Mouse (Mus musculus): Measurements from ENCODE around the gene Cnnm4. TPM values are rescaled to one million over a fixed set of nuclear protein-coding genes. Genes with fewer than 3 reads are reported as not detected.
A peak's percentile ranks its signal among the peaks of the same experiment; 100 is the strongest.

Gene Cnnm4
- polyA plus RNA-seq, 1 experiment from 2014 or later, result 3.8 TPM

DNA sequence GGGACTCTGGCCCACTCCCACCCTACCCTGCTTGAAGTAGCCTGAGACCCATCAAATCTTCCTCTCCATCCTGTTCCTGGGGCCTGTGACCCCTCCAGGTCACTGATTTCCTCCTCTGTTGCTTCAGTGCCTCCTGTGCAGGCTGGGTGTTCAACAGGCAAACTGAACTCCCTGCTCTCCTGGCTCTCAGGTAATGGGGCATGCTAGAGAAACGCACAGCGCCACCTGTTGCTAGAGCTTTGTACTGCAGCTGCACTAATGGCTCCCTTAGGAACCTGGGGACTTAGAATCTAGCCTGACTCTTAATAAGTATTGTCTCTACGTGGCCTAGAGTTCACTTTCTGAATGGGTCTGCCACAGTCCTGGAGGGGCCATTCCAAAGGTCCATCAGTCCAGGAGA is 29.8 kb downstream of the Cnnm4 start:
- Histone ChIP-seq H3K9me3 (replicated peaks) (no peaks in the 10 kb centered on the region), H3K4me1 (no peaks in the 10 kb centered on the region), H3K36me3 (peaks cover 8% of the 10 kb centered on the region; the same call in 1 of the 2 replicates), H3K4me3 (no peak overlapping the region), H3K27ac (no peak overlapping the region), H3K9ac (no peak overlapping the region), H3K27me3 (replicated peaks) (no peaks in the 10 kb centered on the region), H3K4me2 (no peak overlapping the region)
- no peak for ATAC-seq
- WGBS (ENCODE audit: insufficient replicate concordance), result 3% methylated on average over 3 of the region's 3 CpGs

DNA sequence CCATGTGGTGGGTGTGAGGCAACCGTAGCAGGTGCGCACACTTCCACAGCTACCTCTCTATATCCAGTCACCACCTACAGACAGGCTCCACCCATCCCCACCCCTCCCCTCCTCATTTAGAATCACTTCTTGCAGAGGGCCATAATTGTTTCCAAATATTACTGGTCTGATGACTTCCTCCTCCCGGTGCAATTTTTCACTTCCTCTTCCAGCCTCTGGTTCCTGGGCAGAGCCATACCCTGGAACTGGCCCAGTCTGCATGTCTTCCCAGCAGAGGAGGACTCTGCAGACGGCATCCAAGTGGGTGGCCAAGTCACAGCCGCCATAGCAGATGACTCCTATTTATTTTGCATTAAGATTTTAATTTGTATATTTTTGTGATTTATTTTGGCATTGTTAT is 36.8 kb downstream of the Cnnm4 start:
- Histone ChIP-seq H3K9ac (no peak overlapping the region), H3K36me3 (no peaks in the 10 kb centered on the region), H3K4me3 (no peak overlapping the region), H3K27ac (no peak overlapping the region), H3K4me2 (no peak overlapping the region), H3K9me3 (replicated peaks) (no peaks in the 10 kb centered on the region), H3K4me1 (peaks cover 9% of the 10 kb centered on the region), H3K27me3 (replicated peaks) (no peaks in the 10 kb centered on the region)
- 62% methylated on average over 5 of the region's 5 CpGs for WGBS (ENCODE audit: insufficient replicate concordance)
- ATAC-seq, result no peak

DNA sequence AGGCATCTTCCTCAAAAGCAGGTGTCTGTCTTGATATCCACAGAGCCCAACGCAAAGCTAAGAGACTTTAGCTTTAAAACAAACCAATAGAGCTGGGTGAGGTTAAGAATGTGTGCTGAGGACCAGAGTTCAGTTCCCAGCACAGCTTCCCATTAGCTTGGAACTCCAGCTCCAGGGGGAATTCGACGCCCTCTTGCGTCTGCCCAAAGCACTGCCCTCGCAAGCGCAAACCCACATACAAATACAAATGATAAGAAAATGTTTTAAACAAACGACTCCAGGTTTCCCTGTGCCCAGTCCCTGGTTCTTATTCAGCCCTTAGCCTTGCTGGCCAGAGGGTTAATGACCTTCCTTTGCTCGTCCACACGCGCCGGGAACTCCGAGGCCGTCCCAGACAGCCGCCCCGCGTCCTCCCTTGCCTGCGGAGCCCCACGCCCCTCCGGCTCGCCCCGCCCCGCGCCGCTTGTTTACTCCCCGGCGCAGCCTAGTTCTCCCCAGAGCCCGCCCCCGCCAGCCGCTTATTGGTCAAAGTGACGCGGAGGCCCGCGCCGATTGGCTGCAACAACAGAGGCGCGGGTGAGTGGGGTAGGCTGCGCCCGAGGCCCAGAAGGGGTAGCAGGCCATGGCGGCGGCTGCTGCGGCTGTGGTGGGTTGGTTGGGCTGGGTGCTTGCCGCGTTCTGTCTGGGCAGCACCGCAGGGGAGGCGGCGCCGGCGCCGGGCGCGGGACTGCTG is 40.0 kb downstream of the Cnnm4 start, which contains the start of gene Cnnm3:
Cnnm3 (plus strand) TSS at position 579 of the 733 bp plus-strand sequence.
- Histone ChIP-seq H3K36me3 (peaks cover 17% of the 10 kb centered on the region), H3K9me3 (replicated peaks) (no peaks in the 10 kb centered on the region), H3K9ac (peak within 1 kb of the TSS; percentile 87), H3K27me3 (replicated peaks) (no peaks in the 10 kb centered on the region), H3K4me3 (peak within 1 kb of the TSS; percentile 98), H3K4me2 (peak within 1 kb of the TSS; percentile 98), H3K4me1 (peaks cover 35% of the 10 kb centered on the region), H3K27ac (peak within 1 kb of the TSS; percentile 95)
- 1% methylated on average over 50 of the region's 51 CpGs for WGBS (ENCODE audit: insufficient replicate concordance)
- peak; percentile 99 for ATAC-seq

DNA sequence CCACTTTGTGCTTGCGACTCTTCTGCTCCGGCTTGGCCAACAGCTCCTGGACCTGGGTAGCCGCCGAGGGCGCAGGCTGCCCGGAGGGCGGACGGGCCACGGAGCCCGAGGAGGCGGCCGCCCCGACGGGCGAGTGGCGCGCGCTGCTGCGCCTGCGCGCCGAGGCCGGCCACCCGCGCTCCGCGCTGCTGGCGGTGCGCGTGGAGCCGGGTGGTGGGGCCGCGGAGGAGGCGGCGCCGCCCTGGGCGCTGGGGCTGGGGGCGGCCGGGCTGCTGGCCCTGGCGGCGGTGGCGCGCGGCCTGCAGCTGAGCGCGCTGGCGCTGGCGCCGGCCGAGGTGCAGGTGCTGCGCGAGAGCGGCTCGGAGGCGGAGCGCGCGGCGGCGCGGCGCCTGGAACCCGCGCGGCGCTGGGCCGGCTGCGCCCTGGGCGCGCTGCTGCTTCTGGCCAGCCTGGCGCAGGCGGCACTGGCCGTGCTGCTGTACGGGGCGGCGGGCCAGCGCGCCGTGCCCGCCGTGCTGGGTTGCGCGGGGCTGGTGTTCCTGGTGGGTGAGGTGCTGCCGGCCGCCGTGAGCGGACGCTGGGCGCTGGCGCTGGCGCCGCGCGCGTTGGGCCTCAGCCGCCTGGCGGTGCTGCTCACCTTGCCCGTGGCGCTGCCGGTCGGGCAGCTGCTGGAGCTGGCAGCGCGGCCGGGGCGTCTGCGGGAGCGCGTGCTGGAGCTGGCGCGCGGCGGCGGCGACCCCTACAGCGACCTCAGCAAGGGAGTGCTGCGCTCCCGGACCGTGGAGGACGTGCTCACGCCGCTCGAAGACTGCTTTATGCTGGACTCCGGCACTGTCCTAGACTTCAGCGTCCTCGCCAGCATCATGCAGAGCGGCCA is 40.9 kb downstream of the Cnnm4 start:
- Histone ChIP-seq H3K27me3 (replicated peaks) (no peaks in the 10 kb centered on the region), H3K4me1 (peaks cover 35% of the 10 kb centered on the region), H3K9ac (peak overlapping the region; percentile 87), H3K9me3 (replicated peaks) (no peaks in the 10 kb centered on the region), H3K27ac (peak overlapping the region; percentile 95), H3K36me3 (peaks cover 25% of the 10 kb centered on the region), H3K4me2 (peak overlapping the region; percentile 98), H3K4me3 (peak overlapping the region; percentile 98)
- peak; percentile 54 for ATAC-seq
- WGBS (ENCODE audit: insufficient replicate concordance), result under 1% methylated on average over 79 of the region's 126 CpGs

DNA sequence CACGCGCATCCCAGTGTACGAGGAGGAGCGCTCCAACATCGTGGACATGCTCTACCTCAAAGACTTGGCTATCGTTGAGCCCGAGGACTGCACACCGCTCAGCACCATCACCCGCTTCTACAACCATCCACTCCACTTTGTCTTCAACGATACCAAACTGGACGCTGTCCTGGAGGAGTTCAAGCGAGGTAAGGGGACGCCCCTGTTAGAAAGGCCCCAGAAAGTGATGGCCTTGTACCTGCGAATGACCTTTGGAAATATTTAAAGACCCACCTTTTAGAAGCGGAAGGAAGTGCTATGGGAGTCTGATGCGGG is 41.5 kb downstream of the Cnnm4 start:
- Histone ChIP-seq H3K4me3 (peak overlapping the region; percentile 98), H3K4me2 (peak overlapping the region; percentile 98), H3K27me3 (replicated peaks) (no peaks in the 10 kb centered on the region), H3K4me1 (peaks cover 35% of the 10 kb centered on the region), H3K36me3 (peaks cover 28% of the 10 kb centered on the region), H3K9me3 (replicated peaks) (no peaks in the 10 kb centered on the region), H3K27ac (peak overlapping the region; percentile 95; the same call in 1 of the 2 replicates), H3K9ac (peak overlapping the region; percentile 87)
- ATAC-seq, result no peak
- 4% methylated on average over 16 of the region's 16 CpGs for WGBS (ENCODE audit: insufficient replicate concordance)

DNA sequence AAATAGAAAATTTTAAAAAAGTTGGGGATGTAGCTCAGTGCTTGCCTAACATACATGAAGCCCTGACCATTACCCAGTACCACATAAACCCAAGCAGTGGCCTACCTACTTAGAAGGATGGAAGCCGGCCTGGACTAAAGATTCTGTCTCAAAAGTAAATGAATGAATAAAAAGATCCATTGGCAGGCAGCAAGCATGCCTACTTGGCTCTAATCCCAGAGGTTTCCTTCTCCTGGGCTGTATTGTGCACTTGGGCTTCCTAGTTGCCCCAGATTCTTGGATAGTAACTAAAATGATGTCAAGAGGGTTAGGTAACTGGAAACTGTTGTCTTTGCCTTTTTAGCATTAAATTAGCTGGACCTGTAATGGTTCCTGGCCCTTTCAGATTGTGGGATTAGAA is 41.9 kb downstream of the Cnnm4 start:
- H3K27me3 ChIP-seq (replicated peaks), result no peaks in the 10 kb centered on the region
- peak overlapping the region; percentile 98 for H3K4me3 ChIP-seq
- H3K9me3 ChIP-seq (replicated peaks), result no peaks in the 10 kb centered on the region
- peaks cover 35% of the 10 kb centered on the region for H3K4me1 ChIP-seq
- H3K36me3 ChIP-seq, result peaks cover 32% of the 10 kb centered on the region
- H3K4me2 ChIP-seq, result peak overlapping the region; percentile 98
- WGBS (ENCODE audit: insufficient replicate concordance), result 21% methylated on average over 1 of the region's 1 CpGs
- no peak overlapping the region for H3K27ac ChIP-seq
- H3K9ac ChIP-seq, result peak overlapping the region; percentile 87
- ATAC-seq, result no peak

DNA sequence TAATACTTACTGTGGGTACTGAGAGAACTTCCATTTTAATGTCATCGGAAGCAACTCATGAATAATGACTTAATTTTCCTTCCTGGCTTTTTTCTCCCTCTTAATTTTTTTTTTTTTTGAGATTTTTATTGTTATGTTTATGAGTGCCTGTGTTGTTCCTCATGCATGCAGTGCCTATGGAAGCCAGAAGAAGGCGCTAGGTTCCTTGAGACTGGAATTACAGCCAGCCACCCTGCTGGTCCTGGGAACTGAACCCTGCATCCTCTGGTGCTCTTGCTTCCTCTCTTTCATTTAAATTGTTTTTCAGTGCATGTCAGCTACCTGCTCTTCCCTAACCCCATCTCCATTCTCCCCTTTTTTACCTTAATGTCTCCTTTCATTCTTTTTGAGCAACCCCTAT is 42.3 kb downstream of the Cnnm4 start:
- Histone ChIP-seq H3K4me2 (peak overlapping the region; percentile 98), H3K9me3 (replicated peaks) (no peaks in the 10 kb centered on the region), H3K4me3 (peak overlapping the region; percentile 98), H3K27ac (no peak overlapping the region), H3K36me3 (peaks cover 36% of the 10 kb centered on the region), H3K4me1 (peaks cover 35% of the 10 kb centered on the region), H3K9ac (0 out of 2 replicates have a peak overlapping the region, but pooled peaks have one; percentile 87), H3K27me3 (replicated peaks) (no peaks in the 10 kb centered on the region)
- 54% methylated on average over 2 of the region's 2 CpGs for WGBS (ENCODE audit: insufficient replicate concordance)
- no peak for ATAC-seq

DNA sequence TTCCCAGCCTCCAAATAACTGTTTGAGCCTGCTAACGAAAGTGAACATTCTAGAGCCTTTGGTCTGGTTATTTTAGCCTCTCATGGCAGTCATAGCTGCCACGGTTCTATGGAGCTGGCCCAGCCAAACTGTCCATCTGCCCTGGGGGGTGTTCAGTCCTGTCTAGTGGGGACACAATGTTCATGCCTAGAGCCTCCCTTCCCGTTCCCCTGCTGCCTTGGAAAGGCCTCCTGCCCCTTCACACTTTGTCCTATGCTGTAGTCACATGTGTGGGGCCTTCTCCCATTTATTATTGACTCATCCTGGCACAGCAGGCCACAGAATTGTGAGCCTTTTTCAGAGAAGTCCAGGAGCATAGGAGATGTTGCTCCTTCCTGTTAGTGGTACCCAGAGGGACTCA is 46.8 kb downstream of the Cnnm4 start:
- Histone ChIP-seq H3K9me3 (replicated peaks) (no peaks in the 10 kb centered on the region), H3K9ac (no peak overlapping the region), H3K4me1 (peaks cover 25% of the 10 kb centered on the region), H3K27me3 (replicated peaks) (no peaks in the 10 kb centered on the region), H3K4me2 (no peak overlapping the region), H3K4me3 (no peak overlapping the region), H3K27ac (no peak overlapping the region), H3K36me3 (peaks cover 82% of the 10 kb centered on the region)
- no peak for ATAC-seq
- WGBS (ENCODE audit: insufficient replicate concordance), result 83% methylated on average over 3 of the region's 3 CpGs

DNA sequence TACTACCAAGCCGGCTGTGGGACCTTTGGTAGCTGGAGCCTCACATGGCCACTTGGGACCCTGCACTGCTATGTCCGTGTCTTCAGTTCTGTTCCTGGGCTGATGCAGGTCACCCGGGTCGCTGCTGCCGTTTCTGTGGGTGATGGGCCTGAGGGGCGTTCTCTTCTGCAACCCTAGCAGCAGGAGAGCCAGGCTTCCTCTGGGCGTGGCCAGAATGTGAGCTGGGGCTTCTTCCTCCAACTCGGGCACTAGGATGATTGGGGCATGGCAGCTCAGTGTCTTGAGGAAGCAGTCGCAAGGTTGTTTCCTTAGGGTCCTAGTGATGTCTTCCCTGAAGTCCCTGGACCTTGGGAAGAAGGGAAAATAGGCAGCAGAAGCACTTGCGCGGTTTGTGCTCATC is 48.2 kb downstream of the Cnnm4 start:
- Histone ChIP-seq H3K9ac (no peak overlapping the region), H3K27me3 (replicated peaks) (no peaks in the 10 kb centered on the region), H3K36me3 (peaks cover 87% of the 10 kb centered on the region), H3K4me3 (no peak overlapping the region), H3K4me2 (no peak overlapping the region), H3K27ac (no peak overlapping the region), H3K4me1 (peaks cover 12% of the 10 kb centered on the region), H3K9me3 (replicated peaks) (no peaks in the 10 kb centered on the region)
- no peak for ATAC-seq
- WGBS (ENCODE audit: insufficient replicate concordance), result 73% methylated on average over 11 of the region's 11 CpGs

DNA sequence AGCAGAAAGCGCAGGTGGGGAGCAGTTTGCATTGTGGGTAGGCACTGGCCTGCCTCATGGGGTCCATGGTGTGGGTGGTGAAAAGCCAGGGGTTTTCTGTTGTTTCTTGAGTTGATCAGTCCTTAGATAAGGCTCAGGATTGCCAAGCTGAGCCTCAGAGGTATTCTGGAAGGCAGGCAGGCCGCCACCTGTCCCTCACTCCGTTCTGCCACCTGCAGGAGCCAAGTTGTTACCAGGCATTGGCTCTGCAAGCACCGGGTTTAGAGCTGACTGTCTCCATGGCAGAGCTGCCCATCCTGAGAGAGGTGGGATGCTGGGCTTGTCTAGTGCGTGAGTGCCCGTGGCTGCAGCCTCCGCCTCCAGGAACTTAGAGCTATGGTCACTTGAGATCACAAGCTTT is 50.8 kb downstream of the Cnnm4 start:
- peaks cover 94% of the 10 kb centered on the region for H3K36me3 ChIP-seq
- no peaks in the 10 kb centered on the region for H3K27me3 ChIP-seq (replicated peaks)
- WGBS (ENCODE audit: insufficient replicate concordance), result 86% methylated on average over 7 of the region's 7 CpGs
- no peak overlapping the region for H3K4me3 ChIP-seq
- H3K9me3 ChIP-seq (replicated peaks), result no peaks in the 10 kb centered on the region
- H3K4me1 ChIP-seq, result no peaks in the 10 kb centered on the region
- no peak overlapping the region for H3K9ac ChIP-seq
- H3K27ac ChIP-seq, result no peak overlapping the region
- no peak overlapping the region for H3K4me2 ChIP-seq
- no peak for ATAC-seq

DNA sequence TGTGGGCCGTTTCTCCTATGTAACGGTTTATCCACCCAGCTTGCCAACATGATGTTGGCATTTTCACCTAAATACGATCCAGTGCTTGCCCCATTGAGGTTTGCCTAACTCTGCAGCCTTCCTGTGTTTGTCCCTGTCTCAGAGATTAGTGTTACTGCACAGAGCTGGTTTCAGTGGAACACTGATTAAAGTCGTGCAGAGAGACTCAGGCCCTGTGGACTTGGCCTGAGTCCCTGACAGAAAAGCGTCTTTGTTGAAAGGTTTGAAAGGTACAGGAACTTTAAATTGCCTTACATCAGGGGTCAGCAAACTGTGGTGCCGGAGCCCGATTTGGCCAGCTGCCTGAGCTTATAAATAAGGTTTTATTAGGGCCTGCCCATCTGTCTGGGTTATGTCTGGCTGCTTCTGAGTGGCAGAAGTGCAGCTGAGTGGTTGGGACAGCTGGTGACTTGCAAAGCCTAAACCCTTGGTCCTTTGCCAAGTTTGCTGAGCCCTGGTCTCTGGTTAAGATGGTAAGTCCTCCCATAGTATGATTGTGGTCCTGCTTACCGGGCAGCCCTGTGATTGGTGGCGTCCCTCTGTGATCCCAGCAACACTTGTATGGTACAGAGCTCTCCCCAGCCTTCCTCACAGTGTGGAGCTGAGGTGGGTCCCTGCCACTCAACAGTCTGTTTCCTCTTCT is 52.1 kb downstream of the Cnnm4 start:
- Histone ChIP-seq H3K27me3 (replicated peaks) (no peaks in the 10 kb centered on the region), H3K9me3 (replicated peaks) (no peaks in the 10 kb centered on the region), H3K4me2 (no peak overlapping the region), H3K36me3 (peaks cover 85% of the 10 kb centered on the region), H3K9ac (no peak overlapping the region), H3K4me3 (no peak overlapping the region), H3K27ac (no peak overlapping the region), H3K4me1 (no peaks in the 10 kb centered on the region)
- 79% methylated on average over 9 of the region's 9 CpGs for WGBS (ENCODE audit: insufficient replicate concordance)
- no peak for ATAC-seq

DNA sequence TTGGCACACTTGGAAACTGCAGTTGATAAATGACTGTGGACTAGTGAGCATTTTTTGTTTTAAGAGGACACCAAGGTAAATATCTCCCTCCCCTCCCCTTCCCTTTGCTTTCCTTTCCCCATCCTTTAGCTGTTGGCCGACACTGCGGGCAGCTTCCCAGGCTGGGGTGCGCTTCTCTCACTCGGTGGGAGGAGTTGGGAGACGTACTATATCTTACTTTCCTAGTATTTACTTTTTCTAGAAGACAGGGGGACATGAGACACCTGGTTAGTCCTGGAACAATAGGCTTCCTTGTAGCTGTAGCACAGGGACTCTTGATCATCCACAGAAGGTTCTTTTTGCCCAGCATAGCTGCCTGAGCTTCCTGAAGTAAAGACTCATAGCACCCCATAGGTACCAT is 52.6 kb downstream of the Cnnm4 start:
- Histone ChIP-seq H3K27me3 (replicated peaks) (no peaks in the 10 kb centered on the region), H3K9me3 (replicated peaks) (no peaks in the 10 kb centered on the region), H3K4me1 (no peaks in the 10 kb centered on the region), H3K4me3 (no peak overlapping the region), H3K9ac (no peak overlapping the region), H3K4me2 (no peak overlapping the region), H3K36me3 (peaks cover 79% of the 10 kb centered on the region), H3K27ac (no peak overlapping the region)
- ATAC-seq, result no peak
- WGBS (ENCODE audit: insufficient replicate concordance), result 92% methylated on average over 5 of the region's 5 CpGs

Measured in liver, embryonic 12.5 days (tissue).